Mouse (Mus musculus) heart, postnatal 36 days (tissue): ENCODE results near the gene Ice2. TPM values are rescaled to one million over a fixed set of nuclear protein-coding genes. Genes with fewer than 3 reads are reported as not detected.

Experiments
- DNase-seq, 2 experiments: peaks; one replicate each; pipeline ENCODE4 v3.0.0; 2021 to 2022
- intact Hi-C: fragments of 180-260 bp; cut with DNase I; formaldehyde crosslinking; loops from one replicate; pipeline ENCODE4 v1.15.1; 2025
- total RNA-seq, 2 experiments: library from RNA; stranded (reverse); gene quantifications; 2 replicates each; pipeline ENCODE4 v1.2.3; 2021

Ice2 gene
- total RNA-seq, 2 experiments from 2014 or later: 5.9 to 6.5 TPM

GRCm38 (mm10) chr9:69397432-69397759, 310 bp upstream of the Ice2 start:
- no peak for DNase-seq
- intact Hi-C loops: no loop called here

DNA sequence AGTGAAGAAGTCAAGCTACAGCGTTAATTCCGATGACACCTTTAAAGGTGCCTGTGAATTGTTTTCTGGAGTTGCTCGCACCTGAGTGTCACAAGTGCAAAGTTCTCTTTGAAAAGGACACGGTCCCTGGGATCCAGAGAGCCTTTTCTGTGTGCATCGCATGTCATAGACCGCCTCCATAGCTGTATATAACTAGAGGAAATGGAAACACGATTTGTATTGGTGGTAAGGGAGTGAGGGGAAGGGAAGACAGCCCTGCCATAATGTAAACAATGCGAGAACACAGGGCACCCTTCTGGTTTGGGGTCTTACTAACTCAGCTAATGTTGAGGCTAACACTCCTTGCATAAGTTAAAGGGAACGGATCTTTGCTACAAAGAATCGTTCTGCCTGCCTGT, 746 bp downstream of the Ice2 start:
- intact Hi-C loops: no loop called here
- DNase-seq: no peak

GRCm38 (mm10) chr9:69404671-69405070, 7.0 kb downstream of the Ice2 start:
- no peak for DNase-seq
- intact Hi-C loops: no loop called here

GRCm38 (mm10) chr9:69419476-69419875, 21.8 kb downstream of the Ice2 start:
- intact Hi-C loops: loop anchor here (1.0 kb wide), 1 partner anchor 61 kb away; no protein-coding TSS in a partner anchor
- DNase-seq: no peak

DNA sequence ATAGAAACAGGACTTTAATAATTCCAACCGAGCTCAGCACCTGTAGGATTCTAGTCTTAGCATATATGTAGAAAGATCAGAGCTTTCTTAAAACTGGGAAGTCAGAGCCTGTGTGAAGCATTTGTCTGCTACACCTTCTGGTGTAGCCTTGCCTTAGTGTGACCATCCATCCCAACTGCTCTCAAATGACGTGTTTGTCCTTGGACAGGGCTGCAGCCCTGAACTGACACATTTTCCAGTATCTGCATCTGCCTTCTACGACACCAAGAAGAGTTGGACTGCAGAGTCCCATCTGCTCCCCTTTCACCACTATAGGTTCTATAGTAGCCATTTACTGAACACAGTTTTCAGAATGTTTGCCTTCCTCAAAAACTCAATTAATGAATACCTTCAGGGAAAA, 32.8 kb downstream of the Ice2 start:
- DNase-seq: no peak
- intact Hi-C loops: no loop called here

DNA sequence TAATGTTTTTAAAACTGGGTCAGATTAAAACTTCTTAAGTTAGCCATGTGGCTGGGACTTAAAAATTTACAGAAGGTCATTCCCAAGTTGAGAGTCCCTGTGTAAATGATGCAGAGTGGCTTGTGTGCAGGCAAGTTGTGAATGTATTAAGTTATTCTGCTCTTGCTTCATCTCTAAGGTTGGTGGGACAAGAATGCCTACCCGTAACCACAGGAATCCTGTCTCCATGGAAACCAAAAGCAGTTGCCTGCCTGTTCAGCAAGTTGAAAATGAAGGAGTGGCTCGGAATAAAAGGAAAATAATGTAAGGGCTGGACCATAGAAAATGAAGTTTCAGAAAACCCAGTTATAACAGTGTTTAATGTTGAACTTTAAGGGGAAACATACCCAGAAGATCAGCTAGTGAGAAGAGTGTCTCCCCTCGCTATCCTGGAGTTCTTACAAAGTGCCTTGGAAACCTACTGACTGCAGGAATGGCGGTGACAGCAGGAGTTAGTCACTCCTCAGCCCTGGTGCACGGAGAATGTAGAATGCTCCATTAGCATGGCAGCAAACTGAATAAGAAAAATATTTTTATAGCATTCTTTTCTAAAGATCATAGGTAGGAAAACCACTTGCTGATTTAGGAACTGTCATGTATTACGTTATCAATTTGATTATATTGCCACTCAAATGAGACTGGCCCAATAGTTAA, 34.3 kb downstream of the Ice2 start:
- intact Hi-C loops: no loop called here
- no peak for DNase-seq

DNA sequence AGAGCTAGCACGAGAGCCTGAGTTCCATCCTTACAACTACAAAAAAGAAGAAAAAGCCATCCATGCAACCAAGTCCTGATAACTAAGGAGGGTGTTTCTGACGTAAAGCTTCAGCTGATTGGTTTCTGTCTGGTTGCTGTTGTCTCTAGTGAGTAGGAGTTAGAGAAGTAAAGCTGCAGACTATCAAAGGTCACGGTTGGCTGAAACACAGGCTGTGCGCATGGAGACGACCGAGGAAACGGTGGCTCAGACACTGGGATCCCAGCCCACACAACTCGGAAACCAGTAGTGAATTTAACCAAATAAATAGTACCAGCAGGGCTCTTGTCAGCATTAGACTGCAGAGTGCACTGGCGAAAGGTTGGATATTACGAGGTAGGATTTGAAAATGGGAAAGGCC, 37.5 kb downstream of the Ice2 start:
- DNase-seq: no peak
- intact Hi-C loops: no loop called here

- intact Hi-C loops: no loop called here
- no peak for DNase-seq
Measured at GRCm38 (mm10) chr9:69435662-69436061, 38.0 kb downstream of the Ice2 start.

DNA sequence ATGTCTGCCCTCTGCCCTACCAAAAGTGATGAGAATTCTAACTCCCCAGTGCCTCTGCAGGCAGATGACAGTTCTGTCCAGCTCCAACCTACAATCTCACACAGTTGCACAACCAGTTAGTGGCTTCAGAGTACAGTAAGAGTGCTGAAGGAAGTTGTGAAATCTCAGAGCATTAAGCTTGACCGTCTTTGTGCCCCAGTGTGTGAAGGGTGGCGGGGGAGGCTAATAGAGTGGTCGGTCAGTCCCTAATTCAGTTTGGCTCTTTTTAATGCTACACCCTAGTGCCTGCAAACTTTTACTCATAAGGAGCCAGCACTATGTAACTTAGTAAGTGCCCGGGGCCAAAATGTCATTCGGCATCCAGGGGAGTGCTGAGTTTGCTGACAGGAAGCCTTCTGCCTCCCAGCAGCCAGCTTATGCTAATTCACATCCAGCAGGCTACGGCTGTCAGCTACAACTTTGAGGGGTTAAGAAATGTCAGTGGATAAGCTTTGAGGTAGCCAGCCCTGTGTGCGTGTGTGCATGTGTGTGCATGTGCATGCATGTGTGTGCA, 42.2 kb downstream of the Ice2 start:
- DNase-seq: peak in 1 of 2 experiments; percentile 31
- intact Hi-C loops: loop anchor here (5.0 kb wide), 1 partner anchor 37 kb away; no protein-coding TSS in a partner anchor

DNA sequence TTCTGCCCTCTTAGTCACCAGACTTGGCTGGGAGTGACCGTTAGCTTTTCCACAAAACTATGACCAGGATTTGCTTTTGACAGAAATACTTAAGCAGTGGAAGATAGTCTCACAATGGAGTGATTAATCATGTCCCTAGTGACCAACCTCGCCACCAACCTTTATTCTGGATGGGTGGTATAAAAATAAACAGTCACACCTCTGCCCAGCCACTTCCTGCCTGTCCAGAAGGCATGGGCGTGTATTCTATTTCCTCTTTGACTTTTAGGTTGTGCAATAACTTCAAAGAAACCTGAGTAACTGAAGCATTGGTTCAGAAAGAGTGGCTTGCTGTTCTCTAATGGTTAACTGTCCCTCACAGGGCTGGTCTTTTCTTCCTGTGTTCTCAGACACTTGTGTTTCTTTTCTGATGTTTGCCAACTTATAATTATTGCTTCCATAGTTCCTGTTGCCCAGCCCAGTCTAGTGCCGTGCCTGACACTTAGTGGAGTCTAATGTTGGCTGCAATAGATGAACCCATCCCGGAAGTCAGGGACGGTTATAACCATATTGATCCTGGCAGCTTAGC, 44.8 kb downstream of the Ice2 start:
- intact Hi-C loops: loop anchor here (5.0 kb wide), 1 partner anchor 35 kb away; no protein-coding TSS in a partner anchor
- DNase-seq: no peak

DNA sequence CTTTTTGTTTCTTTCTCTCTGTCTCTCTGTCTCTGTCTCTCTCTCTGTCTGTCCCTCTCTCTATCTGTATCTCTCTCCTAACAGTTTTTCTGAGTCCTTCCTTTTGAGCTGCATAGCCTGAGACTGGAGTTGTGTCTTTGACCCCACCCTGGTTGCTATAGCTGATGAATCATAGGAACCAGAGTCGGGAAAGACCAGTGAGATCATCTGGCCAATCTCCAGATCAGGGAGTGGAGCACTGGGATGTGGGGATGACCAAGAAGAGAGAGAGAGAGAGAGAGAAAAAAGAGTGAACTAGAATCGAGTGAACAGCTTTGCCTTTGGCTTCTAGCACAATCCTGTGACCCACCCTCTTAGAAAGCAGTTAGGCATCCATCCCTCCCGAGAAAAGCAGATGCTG, 45.5 kb downstream of the Ice2 start:
- DNase-seq: peak in 1 of 2 experiments; percentile 47
- intact Hi-C loops: loop anchor here (5.0 kb wide), 1 partner anchor 34 kb away; no protein-coding TSS in a partner anchor

GRCm38 (mm10) chr9:69448801-69449200, 51.1 kb downstream of the Ice2 start:
- intact Hi-C loops: no loop called here
- DNase-seq: no peak

GRCm38 (mm10) chr9:69450636-69451035, 52.9 kb downstream of the Ice2 start:
- intact Hi-C loops: no loop called here
- no peak for DNase-seq

DNA sequence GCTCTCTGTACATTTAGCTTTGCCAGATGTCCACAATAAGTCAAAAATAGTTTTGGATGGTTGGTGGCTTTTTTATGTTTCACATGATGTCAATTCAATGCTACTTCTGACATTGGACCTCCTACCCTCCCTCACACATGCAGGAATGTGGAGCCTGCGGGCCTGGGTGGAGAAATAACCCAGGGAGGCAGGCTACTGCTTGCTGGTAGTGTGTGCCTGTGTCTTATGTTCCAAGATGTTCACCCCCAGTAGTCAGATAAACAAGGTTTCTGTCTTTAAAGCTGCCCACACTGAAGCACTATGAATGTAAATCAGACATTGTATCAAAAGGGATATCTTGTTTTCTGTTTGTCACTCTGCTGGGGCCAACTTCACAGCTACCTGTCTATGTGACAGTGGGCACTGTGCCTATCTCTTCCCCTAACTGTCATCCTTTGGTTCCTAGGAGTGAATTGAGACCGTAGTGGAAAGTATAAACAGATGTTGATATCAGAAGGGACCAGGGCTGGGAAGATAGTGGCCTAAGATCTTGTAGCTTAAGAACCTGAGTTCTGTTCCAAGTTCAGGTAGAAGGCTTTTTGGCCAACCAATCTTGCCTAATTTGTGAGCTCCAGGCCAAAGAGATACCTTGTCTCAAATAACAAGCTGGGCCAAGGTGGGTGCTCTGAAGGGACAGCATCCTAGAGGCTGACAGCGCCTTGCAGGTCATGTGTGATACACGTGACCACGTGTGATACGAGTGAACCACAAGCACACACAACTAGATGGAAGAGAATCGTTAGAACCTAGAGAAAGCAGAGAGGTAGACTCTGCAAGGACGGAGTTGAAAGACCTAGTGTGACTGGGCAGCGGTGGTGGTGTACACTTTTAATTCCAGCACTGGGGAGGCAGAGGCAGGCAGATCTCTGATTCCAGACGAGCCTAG, 54.4 kb downstream of the Ice2 start:
- intact Hi-C loops: no loop called here
- DNase-seq: no peak

GRCm38 (mm10) chr9:69453066-69453900, 55.6 kb downstream of the Ice2 start, which contains the start of gene Anxa2:
Gene Anxa2, plus strand, starts transcription at chr9:69453620.
- peak; percentile 91 to 92 for DNase-seq
- intact Hi-C loops: no loop called here

DNA sequence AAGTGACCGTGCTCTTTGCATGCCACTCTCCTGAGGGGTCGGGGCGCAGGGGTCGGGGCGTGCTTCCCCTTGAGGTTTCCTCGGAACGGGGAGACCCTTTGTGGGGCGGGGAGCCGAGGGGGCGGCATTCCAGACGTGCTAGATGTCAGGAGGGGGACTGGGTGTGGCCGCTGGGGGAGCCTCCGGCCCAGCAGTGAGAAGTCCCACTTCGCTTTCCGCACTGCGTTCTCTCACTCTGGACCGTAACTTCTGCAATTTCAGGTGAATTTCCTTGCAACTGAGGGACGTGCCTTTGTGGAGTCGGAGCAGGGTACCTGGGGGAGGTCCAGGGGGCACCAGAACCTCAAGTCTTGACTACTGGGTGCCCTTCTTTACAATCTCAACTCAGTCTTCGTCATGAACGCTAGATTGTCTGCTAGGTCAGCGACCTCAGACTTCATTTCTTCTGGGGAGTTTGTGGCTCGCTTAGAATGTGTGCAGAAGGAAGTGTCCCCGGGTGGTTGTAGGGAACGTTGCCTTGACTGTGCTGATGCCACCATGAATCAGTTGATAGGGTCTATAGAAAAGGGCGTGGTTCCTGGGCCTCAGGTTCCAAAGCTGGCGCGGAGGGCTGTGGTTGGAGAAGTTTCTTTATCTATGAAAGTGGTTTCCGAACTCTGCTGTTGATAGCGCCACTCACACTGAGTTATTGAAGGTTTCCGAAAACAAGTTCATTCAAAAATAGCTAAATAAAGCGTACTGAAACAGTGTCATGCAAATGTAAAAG, 56.4 kb downstream of the Ice2 start:
- intact Hi-C loops: no loop called here
- peak in 1 of 2 experiments; percentile 51 for DNase-seq

DNA sequence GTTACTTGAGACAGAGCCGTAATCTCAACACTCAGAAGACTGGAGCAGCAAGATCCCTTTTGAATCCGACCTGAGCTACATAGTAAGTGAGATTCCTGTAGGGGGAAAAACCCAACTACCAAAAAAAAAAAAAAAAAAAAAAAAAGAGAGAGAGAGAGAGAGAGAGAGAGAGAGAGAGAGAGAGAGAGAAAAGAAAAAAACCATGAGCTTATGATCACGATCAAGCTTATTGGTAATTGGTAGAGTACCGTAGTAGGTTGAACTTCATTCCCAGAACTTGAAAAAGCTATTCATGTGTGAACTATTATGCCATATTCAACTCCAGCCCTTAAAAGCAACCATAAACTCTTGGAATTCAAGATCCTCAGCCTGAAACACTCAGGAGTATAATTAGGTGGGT, 57.0 kb downstream of the Ice2 start:
- intact Hi-C loops: no loop called here
- DNase-seq: no peak

DNA sequence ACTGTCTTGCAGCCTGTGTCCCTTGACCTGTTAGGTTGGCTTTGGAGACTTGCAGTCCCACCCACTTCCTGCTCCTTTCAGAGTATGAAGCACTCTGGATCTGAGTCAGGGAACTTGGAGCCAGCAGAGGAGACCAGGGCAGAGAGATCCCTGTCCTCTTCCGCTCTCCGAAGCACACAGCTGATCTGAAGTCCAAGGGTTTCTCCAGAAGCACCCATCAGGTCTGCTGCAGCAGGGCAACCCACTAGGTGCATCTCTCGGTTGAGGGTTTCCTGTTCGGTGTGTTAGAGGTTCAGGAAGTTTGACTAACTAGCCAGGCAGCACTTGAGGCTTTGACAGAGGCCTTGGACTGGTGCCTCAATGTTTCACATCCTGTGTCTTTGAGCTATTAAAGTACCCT, 57.7 kb downstream of the Ice2 start:
- DNase-seq: no peak
- intact Hi-C loops: no loop called here

- intact Hi-C loops: loop anchor here (2.0 kb wide), 1 partner anchor 16 kb away; no protein-coding TSS in a partner anchor
- DNase-seq: no peak
Measured at GRCm38 (mm10) chr9:69456406-69457075, 58.8 kb downstream of the Ice2 start.
